Mouse (Mus musculus) telencephalon, adult 2 months (tissue): Measurements from ENCODE around the gene Prss22.
"Not testable (repeated sequence)": the region's sequence is repeated elsewhere in the genome, so short reads cannot be mapped to it uniquely, and the experiment has no call there.

Experiments
- DNase-seq: peaks from one replicate; pipeline ENCODE4 v3.0.0-alpha.2; 2011; ENCODE audit warnings: low read depth, low spot score

The Prss22 gene

DNA sequence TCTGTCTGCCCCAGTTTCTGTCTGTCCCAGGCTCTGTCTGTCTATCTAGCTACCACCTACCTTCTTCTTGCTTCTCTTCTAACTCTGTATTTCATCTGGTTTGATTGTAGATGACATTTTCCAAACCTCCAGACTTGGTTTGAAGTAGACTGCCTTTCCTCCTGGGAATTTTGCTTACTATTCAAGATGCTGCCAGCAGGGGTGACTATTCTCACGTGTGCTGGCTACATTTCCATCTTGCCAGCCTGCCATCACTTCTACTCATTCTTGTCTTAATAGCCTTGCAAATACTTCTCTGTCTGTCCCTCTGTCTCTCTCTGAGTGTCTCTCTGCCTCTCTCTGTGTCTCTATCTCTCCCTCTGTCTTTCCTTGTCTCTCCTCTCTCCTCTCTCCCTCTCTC, 2.5 kb downstream of the Prss22 start:
- DNase-seq = no peak

DNA sequence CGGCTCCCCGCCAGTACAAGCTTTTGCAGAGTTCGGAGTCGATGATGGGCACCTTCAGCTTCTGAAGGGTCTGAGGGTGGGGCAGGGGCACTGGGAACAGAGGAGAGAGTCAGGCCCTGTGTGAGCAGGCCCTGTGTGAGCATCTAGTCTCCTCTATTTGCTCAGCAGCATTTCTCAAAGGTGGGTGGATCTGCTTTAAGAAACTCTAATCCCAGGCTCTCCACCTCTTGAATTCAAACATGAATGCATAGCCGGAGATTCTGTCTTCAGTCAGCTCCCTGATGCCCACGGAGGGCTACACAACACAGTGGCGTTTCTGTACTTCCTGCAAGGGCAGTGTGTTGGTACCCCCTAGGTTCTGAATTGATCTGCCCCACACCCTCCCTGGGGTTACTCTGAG, 3.2 kb downstream of the Prss22 start:
- no peak for DNase-seq

GRCm38 (mm10) chr17:23993559-23994428, 4.1 kb downstream of the Prss22 start:
- DNase-seq = peak; percentile 83

DNA sequence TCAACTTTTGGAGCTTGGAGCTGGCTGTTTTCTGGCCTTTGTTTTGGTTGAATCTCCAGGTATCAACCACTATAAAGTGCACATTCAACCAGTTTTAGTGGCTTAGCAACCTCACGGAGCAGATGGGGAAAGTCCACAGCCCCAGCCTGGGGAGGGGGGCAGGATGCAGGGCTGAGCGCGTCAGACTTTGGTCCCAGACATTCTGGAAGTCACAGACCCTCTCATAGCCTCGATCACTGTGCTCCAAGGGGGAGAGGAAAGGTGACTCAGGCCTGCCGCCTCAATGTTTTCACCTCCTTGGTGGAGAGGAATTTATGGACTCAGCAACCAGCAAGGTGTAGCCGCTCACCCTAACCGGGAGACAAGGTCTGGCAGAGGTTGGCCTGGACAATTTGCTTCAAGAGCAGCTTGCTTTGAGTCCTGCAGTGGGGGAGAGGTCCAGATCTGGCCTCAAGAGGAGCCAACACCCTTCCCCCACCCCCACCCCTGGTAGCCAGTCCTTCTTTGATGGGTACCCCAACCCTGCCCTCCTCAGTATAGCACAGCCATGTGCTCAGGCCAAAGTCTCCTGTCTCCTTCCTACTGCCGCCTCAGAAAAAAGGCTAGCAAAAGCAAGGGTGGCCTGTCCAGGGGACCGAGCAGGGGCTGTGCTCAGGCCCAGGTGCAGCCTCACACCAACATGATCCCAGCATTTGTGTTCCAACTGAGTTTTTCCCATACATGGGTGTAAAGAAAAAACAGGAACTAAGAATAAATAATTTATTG, 4.9 kb downstream of the Prss22 start:
- DNase-seq = no peak

DNA sequence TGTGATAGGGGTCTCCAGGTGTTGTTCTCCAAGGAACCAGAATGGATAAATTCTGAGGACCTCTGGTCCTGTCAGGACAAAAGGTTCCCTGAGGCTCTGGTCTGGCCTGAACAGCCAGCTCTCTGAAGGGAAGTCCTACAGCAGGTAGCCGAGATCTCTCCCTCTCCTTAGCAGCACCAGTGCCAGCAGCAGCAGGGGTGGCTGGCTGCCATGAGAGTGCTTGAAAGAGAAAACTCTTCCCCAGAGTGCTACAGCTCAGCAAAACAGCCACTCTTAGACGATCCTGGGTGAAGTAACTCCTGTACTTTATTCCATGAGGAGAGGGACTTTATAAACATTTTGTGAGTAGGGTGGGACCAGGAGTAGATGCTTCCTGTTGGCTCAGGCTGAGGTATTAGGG, 8.1 kb downstream of the Prss22 start:
- DNase-seq = no peak

GRCm38 (mm10) chr17:23984989-23985388, 12.9 kb downstream of the Prss22 start:
- no peak for DNase-seq

DNA sequence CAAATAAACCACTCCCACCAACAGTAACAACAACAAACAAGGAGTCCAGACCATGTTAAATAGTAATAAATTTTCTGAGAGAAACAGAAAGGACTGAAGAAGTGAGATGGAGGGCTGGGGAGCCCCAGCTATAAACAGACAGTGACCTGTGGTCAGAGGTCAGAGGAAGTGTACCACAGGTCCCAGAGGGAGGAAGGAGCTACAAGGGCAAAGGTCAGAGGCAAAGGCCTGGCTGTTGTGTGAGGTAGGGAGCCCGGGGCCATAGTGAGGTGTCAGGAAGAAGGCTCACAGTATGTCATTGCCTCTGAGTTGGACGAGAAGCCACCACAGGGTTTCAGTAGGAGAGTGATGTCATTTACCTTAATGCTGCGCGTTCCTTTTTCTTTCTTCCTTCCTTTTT, 15.0 kb downstream of the Prss22 start:
- DNase-seq = no peak

DNA sequence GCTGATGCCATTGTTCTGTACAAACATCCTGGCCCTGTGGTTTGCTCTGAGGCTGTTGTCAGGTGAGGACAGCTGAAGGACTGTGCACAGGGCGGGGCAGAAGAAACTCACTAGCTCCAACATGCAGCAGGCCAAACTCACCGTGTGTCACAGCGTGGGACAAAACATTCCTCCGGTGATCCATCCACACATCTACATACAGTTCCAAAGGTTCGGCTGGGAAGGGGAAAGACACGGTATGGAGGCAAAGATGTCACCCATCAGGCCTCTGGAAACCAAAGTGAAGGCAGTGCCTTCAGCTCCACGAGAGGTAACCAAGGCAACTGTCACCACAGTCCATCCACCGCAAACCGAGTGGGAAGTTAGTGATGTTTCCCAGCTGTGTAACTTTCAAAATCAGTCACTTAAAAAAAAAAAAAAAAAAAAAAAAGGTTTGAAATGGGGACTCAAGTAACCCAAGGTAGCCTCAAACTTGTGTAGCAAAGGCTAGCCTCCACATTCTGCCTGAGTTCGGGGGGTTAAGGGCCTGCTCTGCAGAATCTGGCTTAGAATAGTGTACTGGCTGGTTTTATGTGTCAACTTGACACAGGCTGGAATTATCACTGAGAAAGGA, 17.5 kb downstream of the Prss22 start, which contains the start of gene Prss30:
TSS of gene Prss30 (minus strand) at position 270 of the 613 bp plus-strand sequence.
- DNase-seq = no peak

DNA sequence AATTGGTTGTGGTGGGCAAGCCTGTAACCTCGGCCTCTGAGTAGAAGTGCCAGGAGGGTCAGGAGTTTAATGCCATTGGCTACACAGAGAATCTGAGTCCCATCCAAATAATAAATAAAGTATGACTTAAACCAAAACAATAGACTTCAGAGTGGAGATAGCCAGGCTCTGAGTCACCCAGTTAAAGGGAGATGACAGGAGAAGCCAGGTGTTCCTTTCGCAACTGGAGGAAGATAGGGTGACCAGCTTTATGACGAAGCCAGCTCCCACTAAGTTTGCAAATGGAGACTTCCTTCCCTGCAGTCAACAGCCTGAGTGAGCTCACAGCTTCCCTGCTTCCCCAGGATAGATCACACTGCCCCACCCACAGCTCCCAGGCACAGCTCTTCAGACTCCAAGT, 18.4 kb downstream of the Prss22 start:
- no peak for DNase-seq

DNA sequence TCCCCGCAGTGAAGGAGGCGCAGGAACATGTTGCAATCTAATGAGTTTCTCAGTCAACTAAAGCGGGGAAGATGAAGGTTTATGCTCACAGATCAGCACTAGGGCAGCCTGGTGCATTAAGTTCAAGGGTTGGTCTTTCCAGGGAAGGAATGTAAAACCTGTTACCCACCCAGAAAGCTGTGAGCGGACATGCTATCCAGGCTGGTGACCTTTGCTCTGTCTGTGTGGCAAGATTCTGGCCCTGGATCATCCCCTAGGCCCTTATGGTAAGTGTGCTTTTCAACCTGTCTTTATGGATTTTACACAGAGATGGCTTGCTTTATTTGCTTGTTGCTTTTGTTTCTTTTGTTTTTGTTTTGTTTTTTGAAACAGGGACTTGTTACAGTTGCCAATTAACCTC, 21.2 kb downstream of the Prss22 start:
- DNase-seq = no peak

DNA sequence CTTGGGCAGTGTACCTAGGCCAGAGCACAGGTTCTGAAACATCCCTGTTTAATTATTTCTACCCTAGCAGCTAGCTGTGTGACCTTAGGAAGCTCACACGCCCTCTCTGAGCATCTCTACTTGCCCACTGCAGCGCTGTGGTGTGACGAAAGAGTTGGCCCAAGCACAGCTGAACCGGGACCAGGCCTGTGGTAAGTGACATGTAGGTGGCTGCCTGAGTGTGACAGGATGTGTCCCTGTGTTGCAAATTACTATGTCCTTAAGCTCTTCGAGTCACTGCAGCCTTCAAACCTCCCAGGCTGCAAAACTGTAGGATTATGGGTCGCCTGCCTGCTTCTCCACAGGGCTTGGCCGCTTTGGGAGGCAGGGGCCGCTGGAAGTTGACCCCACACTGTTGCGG, 26.6 kb downstream of the Prss22 start:
- DNase-seq = no peak

- no peak for DNase-seq
These were observed 28.7 kb downstream of the Prss22 start for GRCm38 (mm10) chr17:23969231-23969630.

GRCm38 (mm10) chr17:23968780-23969179, 29.1 kb downstream of the Prss22 start:
- DNase-seq = no peak

DNA sequence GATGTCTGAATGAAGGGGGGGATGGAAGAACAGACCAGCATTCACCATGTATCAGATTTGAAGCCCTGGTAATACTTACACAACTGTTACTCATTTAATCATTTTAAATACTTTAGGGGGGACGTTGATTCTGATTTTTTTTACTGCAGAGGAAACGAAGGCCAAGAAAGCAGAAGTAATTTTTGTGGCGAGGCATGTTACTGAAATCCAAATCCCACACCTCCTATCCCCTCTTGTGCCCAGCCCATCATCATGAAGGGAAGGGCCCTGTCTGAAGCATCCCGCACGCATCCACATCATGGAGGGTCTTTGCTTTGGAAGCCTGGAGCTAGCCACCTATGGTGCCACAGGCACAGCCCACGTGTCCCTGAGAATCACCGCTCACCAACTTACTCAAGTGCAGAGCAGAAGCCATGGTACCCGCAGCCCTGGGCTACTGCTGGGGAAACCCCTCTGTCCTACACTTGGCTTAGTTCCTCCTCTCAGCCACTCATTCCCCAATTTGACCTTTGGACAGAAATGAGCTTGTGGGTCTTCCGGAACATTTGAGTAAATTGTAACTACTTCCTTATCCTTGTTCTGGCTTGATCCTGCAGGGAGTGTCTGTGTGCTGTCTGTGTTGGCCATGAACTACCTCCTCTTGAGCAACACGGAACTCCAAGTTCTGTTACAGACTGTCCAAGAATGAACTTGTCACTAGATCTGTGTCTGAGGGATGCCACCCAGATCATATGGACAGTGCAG, 31.1 kb downstream of the Prss22 start:
- DNase-seq = no peak

GRCm38 (mm10) chr17:23965805-23966425, 32.0 kb downstream of the Prss22 start:
- DNase-seq = no peak

- DNase-seq = no peak
These were observed 36.3 kb downstream of the Prss22 start for GRCm38 (mm10) chr17:23961573-23962122.

- peak; percentile 41 for DNase-seq
These were observed 37.7 kb downstream of the Prss22 start for GRCm38 (mm10) chr17:23960084-23960738.

DNA sequence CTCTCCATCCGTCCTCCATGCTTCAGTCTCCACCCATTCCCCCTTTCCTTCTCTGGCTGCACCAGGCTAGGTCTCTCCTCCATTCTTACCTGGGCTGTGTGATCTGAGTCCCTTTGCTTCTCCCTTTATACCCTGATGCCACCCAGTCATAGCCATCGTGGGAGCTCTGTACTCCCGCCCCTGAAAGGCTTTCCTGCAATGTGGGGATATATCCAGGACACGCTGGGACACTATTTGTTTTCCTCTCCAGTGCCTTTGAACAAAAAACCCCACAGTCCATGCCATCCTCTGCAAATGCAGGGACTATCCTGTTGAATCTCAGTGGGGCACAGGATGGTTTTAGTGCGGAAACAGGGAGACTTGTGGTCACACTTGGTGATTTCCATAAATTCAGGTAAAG, 42.7 kb downstream of the Prss22 start, which contains the start of gene Sbpl:
TSS of gene Sbpl (minus strand) at position 101 of the 400 bp plus-strand sequence.
- no peak for DNase-seq

- not testable (repeated sequence) for DNase-seq
These were observed 47.1 kb downstream of the Prss22 start for GRCm38 (mm10) chr17:23950828-23951227.

DNA sequence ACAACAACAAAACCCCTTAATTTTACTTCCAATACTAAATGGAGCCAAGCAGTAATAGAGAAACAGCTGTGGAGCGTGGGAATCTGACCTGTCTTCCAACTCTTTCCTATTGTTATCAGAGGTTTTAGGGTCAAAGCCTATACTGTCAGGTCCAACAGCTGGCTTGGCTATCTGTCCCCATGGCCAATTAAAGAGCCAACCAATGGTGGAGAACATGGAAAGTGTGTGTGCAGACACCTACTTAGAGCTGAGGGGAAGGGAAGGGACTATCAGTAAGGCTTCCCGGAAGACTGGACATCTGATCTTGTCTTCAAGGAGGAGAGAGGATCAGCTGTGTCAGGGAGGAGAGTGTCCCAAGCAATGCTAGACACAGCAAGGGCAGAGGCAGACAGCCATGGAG, 48.8 kb downstream of the Prss22 start:
- DNase-seq = no peak
